Mouse (Mus musculus): Measurements from ENCODE around the gene Pex1.
"Not testable (repeated sequence)": the region's sequence is repeated elsewhere in the genome, so short reads cannot be mapped to it uniquely, and the experiment has no call there.

Gene Pex1

GRCm38 (mm10) chr5:3645326-3645725 lies 49.5 kb downstream of the Pex1 start:
- DNase-seq (ENCODE audit: low spot score): no peak

- DNase-seq (ENCODE audit: low spot score): peak; percentile 27
These were observed 50.7 kb downstream of the Pex1 start for GRCm38 (mm10) chr5:3646539-3646938.

GRCm38 (mm10) chr5:3646991-3647707 lies 51.3 kb downstream of the Pex1 start:
- DNase-seq (ENCODE audit: low spot score): peak; percentile 64

GRCm38 (mm10) chr5:3647708-3648121 lies 51.8 kb downstream of the Pex1 start:
- DNase-seq (ENCODE audit: low spot score): peak; percentile 86

GRCm38 (mm10) chr5:3648206-3648848 lies 52.5 kb downstream of the Pex1 start:
- no peak for DNase-seq (ENCODE audit: low spot score)

- DNase-seq (ENCODE audit: low spot score): no peak
These were observed 53.0 kb downstream of the Pex1 start for GRCm38 (mm10) chr5:3648849-3649210.

GRCm38 (mm10) chr5:3650881-3651280 lies 55.0 kb downstream of the Pex1 start, which contains the start of gene Tmbim7:
TSS of gene Tmbim7 (plus strand) at chr5:3651181.
- DNase-seq (ENCODE audit: low spot score): no peak

GRCm38 (mm10) chr5:3651621-3652020 lies 55.8 kb downstream of the Pex1 start:
- no peak for DNase-seq (ENCODE audit: low spot score)

GRCm38 (mm10) chr5:3652903-3653575 lies 57.2 kb downstream of the Pex1 start:
- not testable (repeated sequence) for DNase-seq (ENCODE audit: low spot score)

GRCm38 (mm10) chr5:3653801-3654200 lies 57.9 kb downstream of the Pex1 start:
- no peak for DNase-seq (ENCODE audit: low spot score)

GRCm38 (mm10) chr5:3657085-3657484 lies 61.2 kb downstream of the Pex1 start, which contains the start of gene Gatad1:
TSS of gene Gatad1 (minus strand) at chr5:3657185.
- DNase-seq (ENCODE audit: low spot score): no peak

GRCm38 (mm10) chr5:3665225-3665624 lies 69.4 kb downstream of the Pex1 start:
- no peak for DNase-seq (ENCODE audit: low spot score)

GRCm38 (mm10) chr5:3666585-3666984 lies 70.7 kb downstream of the Pex1 start:
- no peak for DNase-seq (ENCODE audit: low spot score)

GRCm38 (mm10) chr5:3669938-3670554 lies 74.2 kb downstream of the Pex1 start:
- no peak for DNase-seq (ENCODE audit: low spot score)

Measured in c-Kit-positive CD71-positive TER-119-positive erythroid progenitor cells, embryonic 14.5 days (primary cell).